Comparison of ENCODE assay signal across 12 mouse cellular contexts in genomic region chr7:58870661-58871060, GRCm38 (mm10).
A peak's percentile ranks its signal among the peaks of the same experiment; 100 is the strongest.
DNase-seq lines count a peak whose midpoint lies in the region; ATAC-seq and TF ChIP-seq lines count a peak whose summit lies in the region.
"Had no signal": no experiment of that assay in that cellular context is flagged by ENCODE, and none has a peak within 500 bp of the region (broad histone marks: within the 10 kb centered on the region; RNA-seq: fewer than 3 reads in every experiment).

No protein-coding gene starts in this region.

- no peak overlapping the region for H3K4me3 ChIP-seq in heart, embryonic 11.5 days (ENCODE audit: low read depth, low read length)
- no peak overlapping the region for H3K4me3 ChIP-seq in liver, postnatal 0 days (ENCODE audit: low read depth, low read length)
- H3K4me3 ChIP-seq in liver, embryonic 12.5 days, result no peak overlapping the region
- H3K4me3 ChIP-seq: heart, embryonic 12.5 days; liver, embryonic 15.5 days; myocyte had no signal

- H3K36me3 ChIP-seq in heart, embryonic 11.5 days (ENCODE audit: control insufficient read depth, insufficient read depth, low read length), result no peaks in the 10 kb centered on the region
- H3K36me3 ChIP-seq in liver, postnatal 0 days (replicated peaks; ENCODE audit: insufficient read depth, low read length), result no peaks in the 10 kb centered on the region
- no peaks in the 10 kb centered on the region for H3K36me3 ChIP-seq in liver, embryonic 12.5 days
- H3K36me3 ChIP-seq: heart, embryonic 12.5 days; liver, embryonic 15.5 days had no signal

- H3K27ac ChIP-seq in heart, embryonic 11.5 days (ENCODE audit: low read depth, low read length), result no peak overlapping the region
- H3K27ac ChIP-seq in liver, postnatal 0 days (ENCODE audit: low read depth), result no peak overlapping the region
- H3K27ac ChIP-seq in liver, embryonic 12.5 days, result no peak overlapping the region
- H3K27ac ChIP-seq: liver, embryonic 15.5 days had no signal

- TF ChIP-seq EP300 in liver, postnatal 0 days (IDR thresholded peaks at IDR 0.05; ENCODE audit: low read depth), result no peak

- no peaks in the 10 kb centered on the region for H3K9me3 ChIP-seq in heart, embryonic 11.5 days (replicated peaks; ENCODE audit: control insufficient read depth, low read length)
- H3K9me3 ChIP-seq in liver, postnatal 0 days (ENCODE audit: low read length), result no peaks in the 10 kb centered on the region
- H3K9me3 ChIP-seq in liver, embryonic 12.5 days (replicated peaks), result no peaks in the 10 kb centered on the region
- H3K9me3 ChIP-seq: heart, embryonic 12.5 days; liver, embryonic 15.5 days had no signal

- no peaks in the 10 kb centered on the region for H3K4me1 ChIP-seq in heart, embryonic 11.5 days (ENCODE audit: control insufficient read depth, insufficient read depth, low read length)
- H3K4me1 ChIP-seq in liver, postnatal 0 days (ENCODE audit: insufficient read depth), result no peaks in the 10 kb centered on the region
- no peaks in the 10 kb centered on the region for H3K4me1 ChIP-seq in liver, embryonic 12.5 days
- H3K4me1 ChIP-seq: heart, embryonic 12.5 days; liver, embryonic 15.5 days had no signal

- DNase-seq in heart, adult 11 months, result peak; percentile 45
- no peak for DNase-seq in liver, postnatal 0 days
- peak; percentile 65 for DNase-seq in NIH3T3 (ENCODE audit: low read depth)
- peak; percentile 20 for DNase-seq in brain, adult 2 months (ENCODE audit: low read depth, low spot score)
- no peak for DNase-seq in urinary bladder, postnatal 25 days (ENCODE audit: low spot score)
- DNase-seq: kidney, adult 2 months; left cerebral cortex, postnatal 4 days had no signal

- no peak overlapping the region for H3K4me2 ChIP-seq in heart, embryonic 11.5 days
- no peak overlapping the region for H3K4me2 ChIP-seq in liver, postnatal 0 days (ENCODE audit: low read depth, low read length)
- no peak overlapping the region for H3K4me2 ChIP-seq in liver, embryonic 12.5 days
- H3K4me2 ChIP-seq: heart, embryonic 12.5 days; liver, embryonic 15.5 days had no signal

- 0 out of 2 replicates have a peak, but pooled peaks have one; percentile 26 for TF ChIP-seq CTCF in liver, postnatal 0 days (IDR thresholded peaks at IDR 0.05; ENCODE audit: low read depth)

- no peak overlapping the region for H3K9ac ChIP-seq in heart, embryonic 11.5 days (ENCODE audit: low read depth, low read length)
- H3K9ac ChIP-seq in liver, postnatal 0 days (replicated peaks), result no peak overlapping the region
- no peak overlapping the region for H3K9ac ChIP-seq in liver, embryonic 12.5 days
- H3K9ac ChIP-seq: heart, embryonic 12.5 days; liver, embryonic 15.5 days had no signal

- ATAC-seq in heart, embryonic 11.5 days (replicated peaks; ENCODE audit: insufficient number of reproducible peaks, low FRiP score, low TSS enrichment), result no peak
- no peak for ATAC-seq in liver, postnatal 0 days
- no peak for ATAC-seq in liver, embryonic 12.5 days

- WGBS in heart, embryonic 11.5 days (ENCODE audit: insufficient replicate concordance), result 55% methylated on average over 1 of the region's 1 CpGs
- 57% methylated on average over 1 of the region's 1 CpGs for WGBS in liver, postnatal 0 days (ENCODE audit: insufficient replicate concordance)
- WGBS in liver, embryonic 12.5 days (ENCODE audit: insufficient replicate concordance), result 53% methylated on average over 1 of the region's 1 CpGs

- H3K27me3 ChIP-seq in heart, embryonic 11.5 days (ENCODE audit: control insufficient read depth, insufficient read depth, low read length), result no peaks in the 10 kb centered on the region
- no peaks in the 10 kb centered on the region for H3K27me3 ChIP-seq in liver, postnatal 0 days (ENCODE audit: insufficient read depth, low read length)
- H3K27me3 ChIP-seq in liver, embryonic 12.5 days (replicated peaks), result no peaks in the 10 kb centered on the region
- H3K27me3 ChIP-seq: heart, embryonic 12.5 days; liver, embryonic 15.5 days had no signal

Comparison
In these comparisons a context has a peak if more than half of its experiments do, and no peak if none do; other contexts are left out.
1. DNase-seq: peak in heart, adult 11 months (single experiment), NIH3T3 (single experiment) and brain, adult 2 months (single experiment); none in liver, postnatal 0 days (single experiment) and urinary bladder, postnatal 25 days (single experiment).